Mouse (Mus musculus) urinary bladder, postnatal 25 days (tissue): ENCODE measurements around the gene Gimap9.

Experiments
- DNase-seq: peaks from one replicate; pipeline ENCODE4 v3.0.0; 2022; ENCODE audit warnings: low spot score

Gimap9 gene

DNA sequence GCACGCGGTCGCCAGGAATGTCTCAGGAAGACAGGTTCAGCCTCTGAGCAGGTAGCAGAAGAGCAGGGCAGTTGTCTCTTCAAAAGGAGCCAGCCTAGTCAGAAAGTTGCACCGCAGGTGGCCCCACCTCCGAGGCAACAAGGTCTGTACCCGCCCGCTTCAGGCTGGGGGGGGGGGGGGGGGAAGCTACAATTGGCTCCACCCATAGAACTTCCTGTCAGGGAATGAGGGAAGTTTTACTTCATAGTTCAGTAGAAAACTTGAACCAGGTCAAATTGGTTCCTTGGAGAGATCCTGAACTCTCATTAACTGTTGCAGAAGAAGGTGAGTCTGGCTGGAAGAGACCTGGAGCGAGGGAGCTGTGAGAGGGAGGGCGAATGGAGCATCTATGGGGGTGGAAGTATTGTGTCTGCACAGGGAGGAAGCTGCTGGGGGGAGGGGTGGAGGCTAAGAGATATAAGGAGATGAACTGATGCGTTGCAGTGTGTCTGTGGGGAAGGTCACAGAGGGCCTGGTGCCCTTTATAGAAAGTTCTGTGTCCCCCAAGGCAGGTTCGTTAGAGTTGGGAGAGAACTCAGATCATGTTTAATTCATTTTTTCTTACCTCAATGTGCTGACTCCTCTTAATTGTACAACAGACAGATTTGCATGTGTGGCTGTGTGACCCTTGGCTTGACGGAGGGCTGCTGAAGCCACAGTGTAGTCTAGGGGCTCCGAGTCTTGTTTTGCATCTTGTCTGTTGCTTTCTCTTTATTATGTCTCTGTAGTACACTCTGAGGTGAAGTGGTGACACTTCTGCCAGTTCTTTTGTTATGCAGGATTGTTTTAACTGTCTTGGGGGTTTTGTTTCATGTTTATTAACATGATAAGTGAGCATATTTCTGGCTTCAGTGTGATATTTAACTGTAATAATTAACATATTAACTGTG lies at the start of gene Gimap9:
Gene Gimap9 (plus strand): TSS at position 199 of the 929 bp plus-strand sequence.
- DNase-seq, result peak; percentile 6

DNA sequence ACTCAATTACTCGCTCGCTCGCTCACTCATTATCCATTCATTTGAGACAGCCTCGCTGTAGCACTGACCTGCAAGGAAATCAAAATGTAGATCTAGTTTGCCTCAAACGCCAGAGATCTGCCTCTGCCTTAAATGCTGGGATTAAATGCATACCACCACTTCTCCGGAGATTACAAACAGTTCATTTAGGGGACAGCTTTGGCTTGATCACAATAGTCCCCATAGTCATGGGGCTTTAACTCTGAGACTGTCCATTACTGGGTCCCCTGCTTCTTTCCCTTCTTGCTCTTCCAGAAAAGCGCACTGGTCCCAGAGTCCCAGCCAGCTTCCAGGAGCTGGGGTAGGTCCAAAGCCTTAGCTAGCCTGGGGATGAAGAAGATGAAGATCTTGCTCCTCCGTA lies 49.5 kb upstream of the Gimap9 start, which contains the start of gene AI854703:
Gene AI854703 (plus strand): TSS at position 301 of the 400 bp plus-strand sequence.
- no peak for DNase-seq

DNA sequence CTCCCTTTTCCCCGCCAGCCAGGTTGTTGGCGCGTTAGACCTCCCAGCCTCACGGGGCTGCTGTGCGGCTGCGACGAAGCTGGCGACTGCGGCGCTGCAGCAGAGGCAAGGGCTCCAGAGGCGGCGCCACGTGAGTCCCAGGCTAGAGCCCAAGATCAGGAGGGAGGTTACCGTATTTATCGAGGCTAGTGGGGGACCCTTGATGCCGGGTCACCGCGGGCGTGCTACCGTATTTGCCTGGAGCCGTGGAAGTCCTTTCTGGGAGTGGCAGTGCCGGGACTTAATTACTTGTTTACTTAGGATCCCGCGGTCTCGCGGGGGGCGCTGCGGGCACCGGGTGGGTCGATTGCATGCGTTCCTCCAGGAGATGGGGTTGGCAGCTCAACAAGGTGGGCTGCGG lies 48.9 kb upstream of the Gimap9 start:
- DNase-seq, result peak; percentile 42

DNA sequence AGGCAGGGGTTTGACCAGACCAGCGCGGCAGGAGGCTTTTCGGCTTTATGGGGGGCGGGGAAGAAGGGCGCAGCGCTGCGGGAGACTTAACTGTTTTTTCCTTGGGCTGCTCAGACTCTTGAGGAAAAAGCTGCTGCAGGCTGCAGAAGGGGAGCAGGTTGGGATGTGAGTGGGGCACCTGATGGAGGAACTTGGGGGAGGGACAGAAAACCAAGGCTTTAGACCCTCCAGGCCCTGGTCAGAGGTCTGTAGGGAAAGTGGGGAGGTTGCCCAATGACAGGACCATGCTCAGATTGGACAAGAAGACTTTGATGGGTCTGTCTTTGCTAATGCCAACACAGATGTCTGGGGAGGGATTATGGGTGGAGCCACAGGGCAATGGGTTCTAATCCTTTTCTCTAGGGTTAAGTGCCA lies 48.4 kb upstream of the Gimap9 start:
- DNase-seq, result no peak

DNA sequence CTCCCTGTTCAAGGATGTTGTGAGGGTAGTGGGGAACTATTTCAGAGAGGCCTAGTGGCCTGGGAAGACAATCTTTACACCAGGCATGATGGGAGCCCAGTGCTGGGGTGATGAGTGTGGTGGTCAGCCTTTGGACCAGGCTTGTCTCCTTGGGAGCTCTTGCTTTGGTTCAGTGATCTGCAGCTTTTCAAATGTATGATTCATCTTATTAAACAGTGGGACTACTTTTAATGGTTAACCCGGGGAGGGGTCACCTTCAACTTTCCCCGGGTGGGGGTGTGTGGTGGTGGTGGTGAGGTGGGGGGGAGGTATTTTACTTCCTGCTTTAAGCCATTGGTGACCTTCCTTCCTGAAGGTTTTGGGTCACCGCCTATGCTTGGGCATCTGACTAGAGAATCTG lies 47.6 kb upstream of the Gimap9 start:
- DNase-seq, result no peak

DNA sequence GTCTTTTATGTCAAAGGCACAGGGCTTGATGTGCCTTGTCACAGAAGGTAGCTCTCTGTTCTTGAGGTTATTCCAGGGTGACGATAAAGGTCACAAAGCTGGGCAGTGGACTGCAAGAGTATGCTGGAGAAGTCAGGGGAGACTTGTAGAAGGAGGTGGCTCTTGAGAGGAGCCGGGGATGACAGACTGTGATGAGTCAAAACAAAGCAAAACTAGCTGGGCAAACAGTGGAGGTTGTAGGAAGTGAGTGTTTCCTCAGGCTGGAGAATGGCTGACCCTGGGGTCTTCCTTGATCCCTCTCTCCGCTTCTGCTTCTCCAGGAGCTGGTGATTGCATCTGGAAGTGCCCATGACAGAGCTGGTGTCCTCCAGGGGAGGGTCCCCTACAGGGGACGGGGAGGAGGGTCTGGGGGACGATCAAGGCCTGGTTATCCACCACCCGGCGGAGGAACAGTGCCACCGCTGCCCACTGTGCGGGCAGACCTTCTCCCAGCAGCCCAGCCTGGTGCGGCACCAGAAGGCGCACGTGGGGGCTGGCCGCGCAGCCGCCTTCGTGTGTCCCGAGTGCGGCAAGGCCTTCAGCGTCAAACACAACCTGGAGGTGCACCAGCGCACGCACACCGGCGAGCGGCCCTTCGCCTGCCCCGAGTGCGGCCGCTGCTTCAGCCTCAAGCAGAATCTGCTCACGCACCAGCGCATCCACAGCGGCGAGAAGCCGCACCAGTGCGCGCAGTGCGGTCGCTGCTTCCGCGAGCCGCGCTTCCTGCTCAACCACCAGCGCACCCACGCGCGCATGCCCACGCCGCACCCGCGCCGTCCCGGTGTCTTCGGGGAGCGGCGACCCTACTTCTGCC lies 46.9 kb upstream of the Gimap9 start:
- peak; percentile 25 for DNase-seq

DNA sequence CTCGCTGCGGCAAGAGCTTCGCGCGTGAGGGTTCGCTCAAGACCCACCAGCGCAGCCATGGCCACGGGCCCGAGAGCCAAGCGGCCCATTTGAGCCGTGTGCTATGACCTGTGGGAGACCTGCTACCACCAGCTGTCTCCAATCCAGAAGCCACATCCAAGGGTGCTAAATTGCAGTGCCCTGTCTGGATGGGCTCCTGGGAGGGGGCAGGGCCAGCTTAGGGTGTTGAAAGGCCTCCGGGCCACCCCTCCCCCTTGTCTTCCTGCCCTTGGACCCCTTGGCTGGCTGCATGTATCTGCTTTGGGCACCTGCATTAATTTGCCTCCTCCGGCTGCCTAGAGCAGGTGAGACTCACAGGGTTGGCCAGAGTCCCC lies 46.3 kb upstream of the Gimap9 start:
- no peak for DNase-seq

DNA sequence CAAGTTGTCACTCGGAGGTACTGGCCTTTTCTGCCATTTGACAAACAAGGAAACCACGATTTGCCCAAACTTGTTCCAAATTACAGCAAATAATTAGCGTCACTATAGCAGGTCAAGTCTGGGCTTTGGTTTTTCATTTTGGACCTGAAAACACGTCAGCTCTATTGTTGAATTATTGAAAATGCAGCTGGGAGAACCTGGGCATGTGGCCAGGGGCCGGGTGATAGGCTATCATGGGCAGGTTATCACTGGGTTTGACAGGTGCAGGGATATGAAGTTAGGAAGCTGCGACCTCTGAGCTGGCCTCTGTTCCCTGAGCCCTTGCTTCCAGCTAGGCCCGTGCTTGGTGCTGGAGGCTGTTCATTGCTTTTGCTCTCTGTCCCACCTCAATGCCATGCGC lies 45.1 kb upstream of the Gimap9 start:
- no peak for DNase-seq

DNA sequence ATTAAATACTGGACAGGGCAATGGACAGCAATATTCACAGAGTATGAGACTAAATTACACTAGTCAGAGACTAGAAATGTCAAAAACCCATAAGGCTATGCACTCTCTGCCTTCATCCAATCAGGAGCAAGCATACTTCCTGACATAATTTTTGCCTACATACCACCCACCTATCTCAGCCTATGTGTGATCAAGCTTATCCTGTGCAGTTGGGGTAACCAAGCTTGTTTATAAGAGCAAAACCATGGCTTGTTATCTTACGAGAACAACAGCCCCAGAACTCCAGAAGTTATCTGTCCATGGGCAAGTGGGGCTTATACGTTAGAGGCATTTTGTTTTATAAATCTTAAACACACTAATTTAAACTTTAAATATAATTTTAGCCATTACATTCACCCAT lies 40.8 kb upstream of the Gimap9 start:
- DNase-seq, result no peak

DNA sequence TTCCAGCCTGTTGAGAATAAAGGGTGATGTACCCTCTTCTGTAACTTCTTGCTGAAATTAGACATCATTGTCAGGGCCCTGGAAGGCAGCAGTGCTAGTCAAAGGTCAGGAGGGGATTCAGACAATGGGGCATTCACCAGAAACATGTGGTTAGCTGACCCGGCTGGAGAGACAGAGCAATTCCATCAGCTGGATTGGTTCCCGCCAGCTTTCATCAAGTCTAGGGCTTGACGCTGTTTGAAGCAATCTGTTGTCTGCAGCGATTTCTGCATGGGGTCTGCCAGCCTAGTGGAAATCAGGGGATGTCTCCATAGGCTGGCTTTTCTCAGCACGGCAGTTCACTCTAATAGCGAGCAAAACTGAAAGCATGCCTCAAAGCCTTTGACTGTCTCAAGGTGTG lies 39.4 kb upstream of the Gimap9 start:
- DNase-seq, result no peak

DNA sequence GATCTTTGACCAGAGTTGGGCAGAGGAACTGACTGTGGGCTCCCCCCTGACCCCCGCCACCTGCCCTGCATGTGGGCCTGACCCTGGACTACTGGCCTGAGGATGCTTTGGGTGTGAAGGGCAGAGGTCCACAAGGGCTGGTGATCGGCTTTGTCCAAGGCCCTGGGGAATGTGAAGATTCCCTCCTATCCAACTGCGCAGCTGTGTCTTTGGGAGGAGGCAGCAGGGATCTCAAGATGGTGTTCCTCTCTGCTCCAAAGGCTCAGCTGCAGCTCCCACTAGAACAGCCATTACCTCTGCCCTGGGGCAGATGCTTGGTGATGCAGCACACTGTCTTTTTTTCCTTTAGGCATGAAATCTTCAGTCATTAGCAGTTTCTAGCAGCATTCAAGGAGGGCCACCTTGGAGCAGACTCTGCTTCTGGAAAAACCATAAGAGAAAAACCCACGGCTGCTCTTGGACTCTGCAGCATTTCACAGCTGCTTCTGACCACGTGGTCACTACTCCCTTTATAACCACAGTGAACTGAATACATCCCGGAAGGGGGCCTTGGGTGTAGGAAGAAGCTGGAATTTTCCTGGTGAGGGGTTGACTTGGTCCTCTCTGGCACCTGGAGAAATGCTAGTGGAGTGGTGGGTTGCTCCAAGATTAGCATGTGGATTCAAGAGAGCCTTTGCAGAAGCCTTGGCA lies 38.0 kb upstream of the Gimap9 start:
- no peak for DNase-seq

DNA sequence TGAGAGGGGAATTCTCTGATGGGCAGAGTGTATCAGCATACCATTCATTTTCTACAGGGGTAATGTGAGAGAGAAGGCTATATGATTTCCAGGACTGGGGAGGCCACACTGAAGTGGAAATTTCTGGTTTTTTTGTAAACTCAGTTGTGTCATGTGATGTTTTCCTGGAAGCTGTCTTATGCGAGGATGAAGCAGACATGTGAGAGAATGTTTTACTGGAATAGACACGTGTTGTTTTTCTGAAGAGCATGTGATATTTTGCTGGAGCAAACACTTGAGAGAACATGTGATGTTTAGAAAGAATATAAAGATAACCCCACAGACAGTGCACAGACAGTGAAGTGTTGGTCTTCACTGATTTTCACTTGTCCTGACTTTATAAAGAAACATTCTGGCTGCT lies 37.4 kb upstream of the Gimap9 start:
- DNase-seq, result no peak

DNA sequence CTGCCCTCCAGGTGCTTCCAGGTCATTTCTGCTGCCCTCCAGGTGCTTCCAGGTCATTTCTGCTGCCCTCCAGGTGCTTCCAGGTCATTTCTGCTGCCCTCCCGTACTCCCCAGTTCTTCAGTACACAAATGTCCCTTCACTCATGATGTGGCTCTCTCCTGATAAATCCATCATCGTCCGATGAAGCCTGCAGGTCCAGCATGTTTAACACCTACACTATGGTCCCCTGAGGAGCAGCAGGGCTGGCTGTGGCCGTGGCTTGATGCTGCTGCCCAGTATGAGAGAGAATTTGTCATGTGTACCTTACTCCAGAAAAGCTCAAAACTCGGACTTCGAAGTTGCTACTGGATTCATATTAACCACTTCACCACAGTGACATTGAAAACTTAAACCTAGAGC lies 34.5 kb upstream of the Gimap9 start:
- DNase-seq, result no peak

DNA sequence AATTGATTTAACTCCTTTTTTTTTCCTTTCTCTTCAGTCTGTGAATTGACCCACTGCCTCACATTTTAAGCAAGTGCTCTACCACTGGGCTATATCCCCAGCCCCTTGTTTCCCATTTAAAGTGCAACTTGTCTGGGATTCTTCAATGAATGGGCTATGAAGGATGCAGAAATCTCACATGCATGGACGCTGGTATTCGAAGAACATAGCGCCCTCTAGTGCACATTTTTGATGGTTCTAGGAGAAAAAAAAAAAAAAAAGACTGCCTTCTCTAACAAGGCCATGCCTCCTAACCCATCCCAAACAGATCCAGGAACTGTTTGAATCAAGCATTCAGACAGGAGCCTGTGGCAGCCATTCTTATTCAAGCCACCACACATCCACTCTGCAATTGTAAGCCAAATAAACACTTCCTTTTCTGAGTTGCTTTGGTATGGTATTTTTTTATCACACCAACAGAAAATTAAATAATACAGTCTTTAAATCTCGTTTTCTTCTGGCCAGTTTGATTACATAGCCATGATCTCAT lies 33.1 kb upstream of the Gimap9 start:
- peak; percentile 37 for DNase-seq

DNA sequence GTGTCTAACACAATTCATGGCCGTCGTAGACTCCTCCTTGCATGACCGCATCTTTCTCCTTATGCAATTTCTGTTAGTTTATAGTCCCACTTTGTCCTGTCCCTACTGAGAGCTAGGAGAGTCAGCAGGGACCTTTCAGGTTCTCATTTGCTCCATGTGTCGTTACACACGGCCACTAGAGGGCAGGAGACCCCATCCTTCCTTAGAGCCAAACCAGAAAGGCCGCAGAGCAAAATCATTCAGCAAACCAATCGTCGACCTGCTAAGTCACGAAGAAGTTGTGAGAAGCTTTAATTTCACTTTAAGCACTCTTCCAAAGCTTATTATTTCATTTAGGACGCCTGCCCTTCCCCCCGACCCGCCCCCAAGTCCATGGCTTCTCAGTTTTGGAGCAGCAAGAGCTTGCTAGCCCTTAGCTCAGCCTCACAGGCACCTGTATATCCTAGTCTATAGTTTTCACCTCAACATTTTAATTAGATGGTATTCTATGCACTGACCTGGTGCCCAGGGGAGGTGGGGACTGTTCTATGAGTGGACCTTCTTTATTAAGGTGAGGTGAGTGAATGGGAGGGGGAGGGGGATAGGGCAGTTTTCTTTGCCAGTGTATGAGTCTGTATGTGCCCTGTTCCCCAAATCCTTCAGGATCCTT lies 30.1 kb upstream of the Gimap9 start:
- DNase-seq, result peak; percentile 67

DNA sequence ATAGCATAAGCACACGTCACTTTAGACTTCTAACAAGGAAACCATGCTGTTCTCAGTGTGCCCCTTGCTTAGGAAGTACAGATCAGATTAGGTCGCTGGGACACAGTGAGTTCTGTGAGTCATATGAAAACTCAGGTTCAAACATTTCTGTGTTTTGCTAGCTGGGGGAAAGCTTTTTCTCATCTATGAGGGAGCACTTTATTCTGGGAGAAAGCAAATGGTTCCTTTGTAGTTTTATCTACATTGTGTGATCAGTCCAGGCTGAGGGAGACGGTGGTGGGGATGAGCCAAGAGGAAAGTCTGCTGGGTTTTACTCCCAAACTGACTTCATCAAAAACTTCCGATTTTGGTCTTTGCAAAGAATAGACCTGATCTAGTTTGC lies 29.6 kb upstream of the Gimap9 start:
- DNase-seq, result no peak

DNA sequence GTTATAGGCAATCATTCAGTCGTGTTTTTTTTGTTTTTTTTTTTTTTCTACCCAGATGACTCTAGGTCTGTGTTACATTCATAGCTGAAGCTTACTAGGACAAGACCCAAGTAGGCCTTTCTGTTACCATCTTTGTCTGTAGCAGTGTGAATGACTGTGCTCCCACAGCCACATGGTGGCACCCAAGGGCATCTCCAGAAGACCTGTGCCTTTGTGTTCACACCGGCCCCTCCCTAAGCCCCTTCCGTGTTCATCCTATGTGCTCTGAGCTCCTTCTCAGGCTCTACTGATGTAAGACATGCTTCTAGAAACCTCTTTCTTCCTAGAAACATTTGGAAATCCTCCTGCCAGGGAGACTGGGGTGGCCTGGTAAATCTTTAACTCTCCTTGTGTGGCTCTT lies 28.9 kb upstream of the Gimap9 start, which contains the start of gene Gimap8:
Gene Gimap8 (plus strand): TSS at position 240 of the 400 bp plus-strand sequence.
- no peak for DNase-seq

DNA sequence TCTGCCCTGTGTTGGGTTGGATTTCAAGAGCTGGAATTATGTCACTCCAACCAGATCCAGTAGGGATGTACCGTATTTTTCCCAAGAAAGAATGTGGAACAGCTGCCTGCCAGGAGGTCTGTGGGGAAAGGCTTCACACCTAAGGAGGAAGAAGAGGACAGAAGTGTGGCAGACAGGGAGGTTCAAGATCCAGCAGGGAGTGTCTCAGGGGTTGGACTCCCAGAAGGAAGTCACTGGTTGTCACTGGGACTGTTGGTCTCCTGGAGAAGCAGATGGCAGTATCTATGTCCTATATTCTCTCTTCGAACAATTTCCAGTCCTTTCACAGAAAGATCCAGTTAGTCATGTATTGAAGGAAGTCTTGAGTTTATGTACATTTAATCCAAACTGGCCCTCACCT lies 28.3 kb upstream of the Gimap9 start:
- no peak for DNase-seq

DNA sequence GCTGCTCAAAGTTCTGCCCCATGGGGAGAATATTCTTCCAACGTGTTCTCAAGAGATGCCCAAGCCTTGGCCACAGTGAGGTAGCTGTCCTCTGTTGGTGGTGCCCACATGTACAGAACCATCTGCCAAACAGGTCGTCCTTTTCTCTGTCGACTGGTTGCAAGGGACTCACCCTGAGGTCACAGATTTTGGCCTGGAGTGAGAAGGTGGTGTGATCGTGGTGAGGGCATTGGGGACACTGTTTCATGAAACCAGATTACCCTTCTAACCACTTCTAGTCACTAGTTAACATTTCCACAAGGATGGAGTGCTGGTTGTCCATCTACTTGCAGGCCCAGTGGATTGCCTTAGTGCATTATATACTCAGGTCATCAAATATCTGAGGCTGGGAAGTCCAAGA lies 27.1 kb upstream of the Gimap9 start:
- DNase-seq, result no peak

DNA sequence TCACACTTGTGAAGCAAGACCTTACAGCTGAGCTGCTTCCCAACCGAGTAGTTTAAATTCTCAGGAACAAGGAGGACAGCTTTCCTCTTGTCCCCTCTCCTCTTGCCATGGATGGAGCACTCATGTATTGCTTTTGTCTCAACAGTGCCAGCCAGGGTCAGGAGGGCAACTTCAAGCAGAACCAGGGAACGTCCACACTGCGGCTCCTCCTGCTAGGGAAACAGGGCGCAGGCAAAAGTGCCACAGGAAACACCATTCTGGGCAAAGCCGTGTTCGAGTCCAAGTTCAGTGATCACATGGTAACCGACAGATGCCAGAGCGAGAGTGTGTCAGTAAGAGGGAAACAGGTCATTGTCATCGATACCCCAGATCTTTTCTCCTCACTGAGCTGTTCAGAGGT lies 25.9 kb upstream of the Gimap9 start:
- no peak for DNase-seq

DNA sequence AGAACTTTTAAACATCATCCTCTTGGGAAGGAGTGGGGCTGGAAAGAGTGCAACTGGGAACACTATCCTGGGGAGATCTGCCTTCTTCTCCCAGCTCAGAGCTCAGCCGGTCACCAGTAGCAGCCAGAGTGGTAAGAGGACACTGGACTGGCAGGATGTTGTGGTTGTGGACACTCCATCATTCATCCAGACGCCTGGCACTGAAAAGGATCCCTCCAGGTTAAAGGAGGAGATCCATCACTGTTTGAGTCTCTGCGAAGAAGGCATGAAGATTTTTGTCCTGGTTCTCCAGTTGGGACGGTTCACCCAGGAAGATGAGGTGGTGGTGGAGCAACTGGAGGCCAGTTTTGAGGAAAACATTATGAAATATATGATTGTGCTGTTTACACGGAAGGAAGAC lies 17.2 kb upstream of the Gimap9 start:
- no peak for DNase-seq

DNA sequence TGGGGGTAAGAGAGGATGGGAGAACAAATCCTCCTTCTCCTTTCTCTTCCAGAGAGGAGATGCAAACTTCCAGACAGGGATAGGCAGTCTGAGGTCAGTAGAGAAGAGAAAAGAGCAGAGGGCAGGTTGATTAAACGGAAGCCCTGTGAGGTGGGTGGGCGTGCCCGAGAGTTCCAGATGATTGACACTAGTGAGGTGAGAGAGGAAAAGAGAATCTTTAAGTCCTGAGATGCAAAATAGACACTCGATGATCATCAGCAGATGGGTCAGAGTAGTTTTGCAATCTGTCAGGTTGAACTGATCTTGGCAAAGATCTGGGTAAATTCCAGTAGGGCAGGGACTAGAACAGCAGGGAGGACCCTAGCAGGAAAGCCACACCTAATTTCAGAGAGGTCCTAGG lies 11.2 kb upstream of the Gimap9 start:
- DNase-seq, result no peak
